Mouse (Mus musculus) embryonic facial prominence, embryonic 11.5 days (tissue): ENCODE data around the gene Usp37. TPM values are rescaled to one million over a fixed set of nuclear protein-coding genes. Genes with fewer than 3 reads are reported as not detected.

Experiments
- ATAC-seq: fragments of 200-750 bp; cut with Nextera tagmentation; replicated peaks from 2 replicates; pipeline ENCODE4 v1.8.0; 2017; ENCODE audit warnings: low read depth; ENCODE audit not compliant: insufficient number of reproducible peaks, low FRiP score, low TSS enrichment
- DNase-seq: peaks from one replicate; pipeline ENCODE4 v3.0.0-alpha.2; 2015; ENCODE audit warnings: low spot score
- H3K27ac ChIP-seq: fragments of 300-500 bp; sonication (generic); replicated peaks from 2 replicates; pipeline ENCODE4 v1.5.1; 2014; ENCODE audit warnings: mild to moderate bottlenecking, low read depth, low read length, control low read depth
- H3K27me3 ChIP-seq: fragments of 300-500 bp; sonication (generic); 2 replicates; pipeline ENCODE4 v1.6.1; 2014; ENCODE audit warnings: mild to moderate bottlenecking, low read length, moderate library complexity, mixed read lengths; ENCODE audit not compliant: control insufficient read depth, insufficient read depth
- H3K36me3 ChIP-seq: fragments of 300-500 bp; sonication (generic); replicated peaks from 2 replicates; pipeline ENCODE4 v1.6.1; 2014; ENCODE audit warnings: low read depth, mild to moderate bottlenecking, low read length, moderate library complexity, mixed read lengths; ENCODE audit not compliant: control insufficient read depth, insufficient read depth
- H3K4me1 ChIP-seq: fragments of 300-500 bp; sonication (generic); 2 replicates; pipeline ENCODE4 v1.6.1; 2014; ENCODE audit warnings: low read length, mixed read lengths; ENCODE audit not compliant: control insufficient read depth, insufficient read depth
- H3K4me2 ChIP-seq: fragments of 300-500 bp; sonication (generic); 2 replicates; pipeline ENCODE4 v1.6.1; 2014; ENCODE audit warnings: low read depth, mild to moderate bottlenecking, control low read depth, low read length, moderate library complexity
- H3K4me3 ChIP-seq: fragments of 300-500 bp; sonication (generic); 2 replicates; pipeline ENCODE4 v1.5.1; 2014; ENCODE audit warnings: low read depth, low read length, control low read depth
- H3K9ac ChIP-seq: fragments of 300-500 bp; sonication (generic); replicated peaks from 2 replicates; pipeline ENCODE4 v1.6.1; 2014; ENCODE audit warnings: mild to moderate bottlenecking, control low read depth, low read length
- H3K9me3 ChIP-seq: fragments of 300-500 bp; sonication (generic); replicated peaks from 2 replicates; pipeline ENCODE4 v1.6.1; 2016; ENCODE audit warnings: mild to moderate bottlenecking, low read length, inconsistent platforms, mixed read lengths; ENCODE audit not compliant: control insufficient read depth
- WGBS: fragments of 180-500 bp; shearing (Covaris S2); extraction: QIAGEN DNeasy Blood & Tissue Kit; methylation state at CpG from one replicate; pipeline ENCODE4 v1.1.7; 2014; 5-methylcytosine and 5-hydroxymethylcytosine counted together
- polyA plus RNA-seq: library from polyadenylated mRNA; unstranded; fragments of >200 nt; fragmentation: Nextera tagmentation; extraction: Ambion mirVana; gene quantifications from 2 replicates; pipeline ENCODE4 v1.2.1, GENCODE M21; 2014

Usp37 gene
- 45.7 and 46.5 TPM in 2 replicates for polyA plus RNA-seq

DNA sequence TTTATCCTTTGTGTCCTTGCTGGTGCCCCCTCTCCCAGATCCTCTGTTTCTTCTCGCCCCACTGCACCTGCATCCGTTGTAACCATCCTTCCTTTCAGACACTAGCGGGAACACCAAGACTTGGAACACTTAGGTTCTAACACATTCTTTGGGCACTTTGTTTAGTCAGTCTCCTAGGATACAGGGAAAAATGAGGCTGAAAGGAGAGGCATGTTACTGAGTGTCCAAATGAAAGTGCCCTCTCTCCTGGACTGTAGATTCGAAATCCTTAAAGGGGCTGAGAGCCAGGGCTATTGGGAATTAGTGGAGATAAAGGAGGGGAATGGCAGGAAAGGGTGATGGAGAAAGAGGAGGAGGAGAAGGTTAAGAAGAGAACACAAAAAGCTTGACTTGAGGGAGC lies at the start of gene Usp37:
TSS of gene Usp37 (minus strand) at position 101 of the 400 bp plus-strand sequence.
- Histone ChIP-seq H3K36me3 (no peaks in the 10 kb centered on the region), H3K27me3 (no peaks in the 10 kb centered on the region), H3K4me1 (0 out of 2 replicates have a peak, but pooled peaks cover 3% of the 10 kb centered on the region), H3K9me3 (no peaks in the 10 kb centered on the region), H3K27ac (no peak within 1 kb of the TSS), H3K9ac (no peak within 1 kb of the TSS), H3K4me3 (no peak within 1 kb of the TSS), H3K4me2 (no peak within 1 kb of the TSS)
- DNase-seq (no peak), ATAC-seq (no peak)
- 74% methylated on average over 4 of the region's 4 CpGs for WGBS

DNA sequence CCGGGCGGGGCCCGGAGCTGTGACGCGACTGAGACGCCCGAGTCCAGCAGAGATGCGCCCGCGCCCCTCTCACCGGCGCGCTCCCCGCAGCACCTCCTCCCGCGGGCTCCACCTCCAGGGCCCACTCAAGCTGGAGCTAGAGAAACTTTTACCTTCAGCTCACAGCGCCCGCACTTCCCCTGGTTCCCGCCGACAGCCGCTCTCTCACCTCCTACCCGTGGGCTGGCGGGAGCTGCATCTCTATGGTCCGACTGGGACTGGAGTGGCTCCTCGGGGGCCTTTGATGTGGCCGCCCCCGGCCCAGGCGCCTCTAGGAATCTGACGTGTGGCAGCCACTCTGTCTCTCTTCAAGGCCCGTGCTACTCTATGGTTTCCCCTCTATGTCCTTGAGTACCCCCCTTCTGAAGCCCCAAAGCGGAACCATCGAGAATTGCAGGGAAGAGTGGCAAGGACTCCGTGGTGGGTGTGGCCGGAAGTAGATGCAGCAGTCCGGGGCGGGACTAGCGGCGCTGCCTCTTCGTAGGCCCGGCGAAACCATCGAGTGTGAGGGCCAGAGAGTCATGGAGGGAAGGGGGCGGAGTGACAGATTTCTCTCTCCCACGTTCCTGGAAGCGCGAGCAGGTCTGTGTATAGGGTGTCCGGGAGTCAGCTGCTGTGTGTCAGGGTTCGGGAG lies 43.8 kb upstream of the Usp37 start, which contains the start of the genes Zfp142 and Bcs1l:
TSS of gene Zfp142 (minus strand) at position 474 of the 673 bp plus-strand sequence.
TSS of gene Bcs1l (plus strand) at position 517 of the 673 bp plus-strand sequence.
- no peaks in the 10 kb centered on the region for H3K36me3 ChIP-seq
- peak; percentile 100 for DNase-seq

DNA sequence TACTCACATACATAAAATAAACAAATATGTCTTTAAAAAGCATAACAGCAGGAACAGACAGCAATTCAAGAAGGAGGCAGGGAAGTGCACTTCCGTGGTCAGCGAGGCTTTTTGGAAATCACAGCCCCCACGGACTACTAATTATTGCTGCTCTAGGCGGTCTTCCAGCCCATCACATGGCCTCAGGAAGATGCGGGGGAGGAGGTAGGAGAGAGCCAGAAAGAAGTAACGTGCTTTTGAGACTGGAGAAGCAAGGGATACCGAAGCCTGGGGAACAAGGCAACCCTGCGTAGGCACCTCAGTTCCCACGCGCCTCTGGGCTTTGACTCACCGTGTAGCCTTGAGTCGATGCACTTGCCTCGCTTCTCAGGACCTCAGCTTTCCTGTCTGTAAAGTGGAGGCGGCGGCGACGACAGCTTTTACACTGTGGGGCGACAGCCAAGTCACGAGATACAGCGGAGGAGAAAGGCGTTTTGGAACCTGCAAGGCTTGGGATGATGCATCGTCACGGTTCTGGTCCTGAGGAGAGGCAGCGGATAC lies 43.2 kb upstream of the Usp37 start:
- H3K4me3 ChIP-seq, result peak overlapping the region; percentile 83
- WGBS, result 1% methylated on average over 24 of the region's 24 CpGs
- H3K4me2 ChIP-seq, result peak overlapping the region; percentile 74
- no peaks in the 10 kb centered on the region for H3K27me3 ChIP-seq
- H3K27ac ChIP-seq, result peak overlapping the region; percentile 63
- H3K9me3 ChIP-seq, result no peaks in the 10 kb centered on the region
- no peaks in the 10 kb centered on the region for H3K4me1 ChIP-seq
- peak overlapping the region; percentile 78 for H3K9ac ChIP-seq
- H3K36me3 ChIP-seq, result no peaks in the 10 kb centered on the region; the same call in 1 of the 2 replicates
- ATAC-seq, result peak; percentile 0; the same call in 1 of the 2 replicates
- no peak for DNase-seq

More for the DNA sequence above, 43.8 kb upstream of the Usp37 start, which contains the start of the genes Zfp142 and Bcs1l:
- Histone ChIP-seq H3K9ac (peak within 1 kb of the TSS; percentile 78), H3K9me3 (no peaks in the 10 kb centered on the region), H3K4me2 (peak within 1 kb of the TSS; percentile 74), H3K4me1 (no peaks in the 10 kb centered on the region), H3K27me3 (no peaks in the 10 kb centered on the region), H3K27ac (peak within 1 kb of the TSS; percentile 63), H3K4me3 (peak within 1 kb of the TSS; percentile 83)
- ATAC-seq, result peak; percentile 99
- 0% methylated on average over 48 of the region's 48 CpGs for WGBS

DNA sequence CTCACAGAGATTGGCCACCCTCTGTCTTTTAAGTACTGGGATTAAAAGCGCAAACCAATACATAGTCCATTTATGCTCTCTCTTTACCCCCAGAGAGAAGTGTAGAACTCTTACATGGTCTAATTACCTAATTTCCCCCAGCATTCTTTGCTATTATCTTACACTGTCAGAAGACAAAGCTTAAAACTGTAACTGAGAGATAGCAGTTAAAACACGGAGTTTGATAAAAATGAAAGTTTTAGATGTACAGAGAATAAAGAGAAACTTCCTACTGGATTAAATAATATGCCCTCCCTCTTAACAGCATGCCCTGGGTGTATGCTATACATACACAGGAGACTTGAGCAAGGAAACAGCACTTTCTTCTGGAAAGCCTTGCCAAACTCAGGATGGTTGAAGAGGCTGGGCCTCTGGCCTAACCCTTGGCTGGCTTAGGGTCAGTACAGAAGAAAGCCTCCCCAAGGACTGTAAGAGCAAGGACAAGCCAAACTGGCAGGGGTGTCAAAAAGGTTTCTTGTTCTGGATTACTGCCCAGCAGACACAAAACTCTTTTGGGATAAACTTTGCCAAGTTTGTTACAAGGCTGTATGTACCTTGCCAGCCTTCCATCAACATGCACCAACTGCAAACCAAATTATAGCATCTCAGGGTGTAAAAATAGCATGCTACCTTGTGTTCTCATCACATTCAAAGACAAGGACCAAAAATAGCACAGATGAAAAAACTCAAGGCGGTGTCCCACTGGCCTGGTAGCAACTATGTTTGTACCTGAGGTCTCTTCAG lies 40.7 kb upstream of the Usp37 start:
- Histone ChIP-seq H3K36me3 (peaks cover 2% of the 10 kb centered on the region; the same call in 1 of the 2 replicates), H3K4me2 (no peak overlapping the region), H3K4me1 (no peaks in the 10 kb centered on the region), H3K9me3 (no peaks in the 10 kb centered on the region), H3K27ac (no peak overlapping the region), H3K4me3 (no peak overlapping the region), H3K27me3 (no peaks in the 10 kb centered on the region), H3K9ac (no peak overlapping the region)
- WGBS, result 91% methylated on average over 3 of the region's 3 CpGs
- ATAC-seq, result no peak
- no peak for DNase-seq

DNA sequence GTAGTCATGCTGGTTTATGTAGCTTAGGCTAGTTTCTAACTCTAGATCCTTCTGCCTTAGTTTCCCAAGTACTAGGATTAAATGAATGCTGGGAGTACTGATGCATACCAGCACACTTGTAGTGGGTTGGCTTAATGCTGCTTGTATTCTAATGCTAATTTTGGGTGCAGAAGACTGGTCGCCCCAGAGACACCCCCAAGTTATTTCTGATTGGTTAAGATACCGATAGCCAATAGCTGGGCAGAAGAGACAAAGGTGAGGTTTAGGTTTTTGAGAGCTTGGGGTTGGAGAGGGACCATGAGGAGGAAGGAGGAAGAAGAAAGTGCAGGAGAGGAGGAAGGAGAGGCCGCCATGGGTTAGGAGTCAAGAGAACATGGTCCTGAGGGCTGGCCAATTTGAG lies 38.5 kb upstream of the Usp37 start:
- WGBS, result 75% methylated on average over 3 of the region's 3 CpGs
- no peaks in the 10 kb centered on the region for H3K4me1 ChIP-seq
- H3K9ac ChIP-seq, result no peak overlapping the region
- H3K36me3 ChIP-seq, result peaks cover 2% of the 10 kb centered on the region
- no peak overlapping the region for H3K4me2 ChIP-seq
- no peaks in the 10 kb centered on the region for H3K27me3 ChIP-seq
- ATAC-seq (no peak), DNase-seq (no peak)
- no peak overlapping the region for H3K27ac ChIP-seq
- H3K4me3 ChIP-seq, result no peak overlapping the region
- H3K9me3 ChIP-seq, result no peaks in the 10 kb centered on the region

DNA sequence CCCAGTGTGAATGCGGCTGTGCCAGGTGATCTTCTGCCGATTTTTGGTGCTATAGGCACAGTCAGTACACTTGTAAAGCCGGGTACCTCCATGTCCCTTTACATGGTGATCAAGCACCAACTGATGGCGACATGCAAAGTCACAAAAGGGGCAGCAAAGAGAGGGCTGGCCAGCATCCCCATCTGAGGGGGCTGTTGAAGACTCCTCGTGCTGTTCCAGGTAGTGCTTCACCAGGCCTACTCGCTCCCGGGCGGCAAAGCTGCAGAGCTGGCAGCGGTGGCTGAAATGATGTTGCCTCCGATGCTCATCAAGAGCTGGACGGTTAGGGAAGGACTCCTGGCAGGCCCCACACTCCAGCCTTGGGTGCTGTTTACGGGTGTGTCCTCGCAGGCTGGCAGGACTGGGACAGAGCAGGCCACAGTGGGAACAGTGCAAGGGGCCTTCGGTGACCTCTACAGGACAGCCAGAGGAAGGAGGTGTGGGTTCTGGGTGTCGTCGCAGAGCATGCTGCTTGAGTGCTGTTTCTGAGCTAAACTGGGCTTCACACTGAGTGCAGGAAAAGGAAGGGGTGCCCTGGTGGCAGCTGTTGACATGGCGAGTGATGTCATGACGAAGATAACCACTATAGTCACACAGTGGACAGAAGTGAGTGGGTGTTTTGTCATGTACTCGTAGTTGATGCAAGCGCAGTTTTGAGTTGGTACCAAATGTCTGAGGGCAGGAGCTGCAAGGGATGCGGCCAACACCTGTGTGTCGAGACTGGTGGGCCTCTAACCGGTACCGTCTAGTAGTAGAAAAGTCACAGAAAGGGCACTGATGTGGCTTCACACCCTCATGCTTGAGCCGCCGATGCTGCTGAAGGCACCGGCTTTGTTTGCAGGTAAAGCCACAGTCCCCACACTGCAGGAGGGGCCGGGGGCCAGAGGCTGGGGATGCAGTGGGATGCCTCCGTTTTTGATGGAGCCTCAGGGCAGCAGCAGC lies 25.9 kb upstream of the Usp37 start:
- Histone ChIP-seq H3K4me2 (no peak overlapping the region), H3K27me3 (no peaks in the 10 kb centered on the region), H3K4me1 (no peaks in the 10 kb centered on the region), H3K27ac (no peak overlapping the region), H3K36me3 (peaks cover 20% of the 10 kb centered on the region), H3K9ac (no peak overlapping the region), H3K4me3 (no peak overlapping the region), H3K9me3 (no peaks in the 10 kb centered on the region)
- ATAC-seq (no peak), DNase-seq (no peak)
- WGBS, result 92% methylated on average over 29 of the region's 29 CpGs

DNA sequence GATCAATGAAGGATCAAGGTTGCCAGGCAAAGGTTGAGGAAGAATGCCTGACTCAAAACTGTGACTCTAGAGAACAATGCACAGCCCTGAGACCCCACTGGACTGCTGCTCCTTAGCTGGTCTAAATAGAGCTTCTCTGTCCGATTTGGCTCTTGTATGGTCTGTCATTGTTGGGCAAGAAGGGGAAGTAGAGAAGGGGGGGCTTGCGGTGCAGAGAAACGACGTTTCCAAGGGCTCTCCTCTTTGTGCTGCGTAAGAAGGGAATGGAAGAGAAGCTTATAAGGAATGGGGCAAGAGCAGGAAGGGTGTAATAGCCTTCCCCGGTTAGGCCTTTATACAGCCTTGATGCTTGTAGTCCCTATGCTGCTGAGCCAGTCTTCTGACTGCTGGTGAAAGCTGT lies 21.8 kb upstream of the Usp37 start:
- DNase-seq (no peak), ATAC-seq (no peak)
- WGBS, result 91% methylated on average over 6 of the region's 6 CpGs
- no peak overlapping the region for H3K4me3 ChIP-seq
- no peak overlapping the region for H3K9ac ChIP-seq
- no peak overlapping the region for H3K4me2 ChIP-seq
- H3K9me3 ChIP-seq, result no peaks in the 10 kb centered on the region
- peaks cover 12% of the 10 kb centered on the region for H3K36me3 ChIP-seq
- no peaks in the 10 kb centered on the region for H3K4me1 ChIP-seq
- no peak overlapping the region for H3K27ac ChIP-seq
- no peaks in the 10 kb centered on the region for H3K27me3 ChIP-seq
